Comparison of ENCODE assay signal across 9 mouse cellular contexts in the genomic region with DNA sequence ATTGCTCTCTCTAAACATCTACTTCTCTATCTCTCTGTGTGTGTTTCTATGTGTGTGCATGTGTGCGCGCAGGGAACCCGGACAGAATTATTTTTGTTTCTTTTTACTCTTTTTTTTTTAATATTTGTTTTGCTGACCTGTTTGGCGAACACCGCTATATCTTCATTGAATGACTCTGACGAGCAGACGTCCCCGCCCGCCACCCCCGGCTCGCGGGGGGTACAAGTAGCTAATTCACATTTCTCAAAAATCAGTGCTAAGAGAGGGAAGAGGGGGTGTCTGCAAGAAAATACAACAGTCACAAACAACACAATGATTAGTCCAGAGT. TPM values are rescaled to one million over a fixed set of nuclear protein-coding genes. Genes with fewer than 3 reads are reported as not detected.
A peak's percentile ranks its signal among the peaks of the same experiment; 100 is the strongest.
DNase-seq lines count a peak whose midpoint lies in the region; ATAC-seq lines count a peak whose summit lies in the region.
"Had no signal": no experiment of that assay in that cellular context is flagged by ENCODE, and none has a peak within 500 bp of the region (broad histone marks: within the 10 kb centered on the region; RNA-seq: fewer than 3 reads in every experiment).

No protein-coding gene starts in this region.

- peak overlapping the region; percentile 86 for H3K27ac ChIP-seq in heart, embryonic 15.5 days
- peak overlapping the region; percentile 99 for H3K27ac ChIP-seq in embryonic facial prominence, embryonic 10.5 days (replicated peaks)
- peak overlapping the region; percentile 100 for H3K27ac ChIP-seq in hindbrain, embryonic 13.5 days
- H3K27ac ChIP-seq in midbrain, embryonic 12.5 days (replicated peaks): no peak overlapping the region; the same call in 1 of the 2 replicates
- H3K27ac ChIP-seq: layer of hippocampus, adult 2 months had no signal

- H3K4me3 ChIP-seq in heart, embryonic 15.5 days: peak overlapping the region; percentile 70
- peak overlapping the region; percentile 78 for H3K4me3 ChIP-seq in embryonic facial prominence, embryonic 10.5 days
- peak overlapping the region; percentile 85 for H3K4me3 ChIP-seq in hindbrain, embryonic 13.5 days
- peak overlapping the region; percentile 69 for H3K4me3 ChIP-seq in midbrain, embryonic 12.5 days
- H3K4me3 ChIP-seq: layer of hippocampus, adult 2 months had no signal

- no peaks in the 10 kb centered on the region for H3K27me3 ChIP-seq in heart, embryonic 15.5 days
- H3K27me3 ChIP-seq in embryonic facial prominence, embryonic 10.5 days (replicated peaks; ENCODE audit: low read depth, poor library complexity, severe bottlenecking): peaks cover 70% of the 10 kb centered on the region
- no peaks in the 10 kb centered on the region for H3K27me3 ChIP-seq in hindbrain, embryonic 13.5 days
- H3K27me3 ChIP-seq in midbrain, embryonic 12.5 days: peaks cover 30% of the 10 kb centered on the region

- no peaks in the 10 kb centered on the region for H3K9me3 ChIP-seq in heart, embryonic 15.5 days (replicated peaks)
- no peaks in the 10 kb centered on the region for H3K9me3 ChIP-seq in embryonic facial prominence, embryonic 10.5 days
- no peaks in the 10 kb centered on the region for H3K9me3 ChIP-seq in hindbrain, embryonic 13.5 days
- no peaks in the 10 kb centered on the region for H3K9me3 ChIP-seq in midbrain, embryonic 12.5 days

- 7% methylated on average over 12 of the region's 12 CpGs for WGBS in heart, embryonic 15.5 days
- 9% methylated on average over 12 of the region's 12 CpGs for WGBS in embryonic facial prominence, embryonic 10.5 days
- WGBS in hindbrain, embryonic 13.5 days: 6% methylated on average over 12 of the region's 12 CpGs
- WGBS in midbrain, embryonic 12.5 days: 9% methylated on average over 12 of the region's 12 CpGs

- DNase-seq in heart, postnatal 25 days (ENCODE audit: low spot score): no peak
- no peak for DNase-seq in embryonic facial prominence, embryonic 10.5 days (ENCODE audit: low spot score)
- DNase-seq in layer of hippocampus, postnatal 36 days: no peak
- DNase-seq in B cell, adult 2 months: no peak

- intact Hi-C loops in heart, postnatal 25 days (cut with DNase I): no loop called here

- peak overlapping the region; percentile 96 for H3K9ac ChIP-seq in heart, embryonic 15.5 days
- H3K9ac ChIP-seq in hindbrain, embryonic 13.5 days: peak overlapping the region; percentile 100
- H3K9ac ChIP-seq in midbrain, embryonic 12.5 days (replicated peaks): peak overlapping the region; percentile 81

- ATAC-seq in heart, embryonic 15.5 days (replicated peaks; ENCODE audit: insufficient number of reproducible peaks, insufficient read depth, low FRiP score, low read depth): no peak
- no peak for ATAC-seq in hindbrain, embryonic 13.5 days (ENCODE audit: low FRiP score)
- no peak for ATAC-seq in midbrain, embryonic 12.5 days (ENCODE audit: low FRiP score, low read depth)
- ATAC-seq in granulocyte monocyte progenitor cell, adult 5-6 weeks (replicated peaks; ENCODE audit: poor library complexity, severe bottlenecking): no peak

- H3K4me1 ChIP-seq in heart, embryonic 15.5 days (replicated peaks): peaks cover 20% of the 10 kb centered on the region
- H3K4me1 ChIP-seq in embryonic facial prominence, embryonic 10.5 days: peaks cover 45% of the 10 kb centered on the region
- peaks cover 51% of the 10 kb centered on the region for H3K4me1 ChIP-seq in hindbrain, embryonic 13.5 days (replicated peaks)
- H3K4me1 ChIP-seq in midbrain, embryonic 12.5 days: peaks cover 59% of the 10 kb centered on the region

- H3K36me3 ChIP-seq in heart, embryonic 15.5 days: no peaks in the 10 kb centered on the region
- H3K36me3 ChIP-seq in embryonic facial prominence, embryonic 10.5 days (replicated peaks): peaks cover 29% of the 10 kb centered on the region
- peaks cover 21% of the 10 kb centered on the region for H3K36me3 ChIP-seq in hindbrain, embryonic 13.5 days
- H3K36me3 ChIP-seq in midbrain, embryonic 12.5 days: no peaks in the 10 kb centered on the region

- H3K4me2 ChIP-seq in heart, embryonic 15.5 days: peak overlapping the region; percentile 81
- H3K4me2 ChIP-seq in hindbrain, embryonic 13.5 days: peak overlapping the region; percentile 89
- H3K4me2 ChIP-seq in midbrain, embryonic 12.5 days (replicated peaks): peak overlapping the region; percentile 91

RNA-seq across cellular contexts. Expression of a gene that starts 4.7 kb away (rescaled TPM):
- polyA plus RNA-seq in heart, embryonic 15.5 days (2015; fragmentation: Nextera tagmentation; extraction: Ambion mirVana): 51.8 and 67.7 TPM in 2 replicates
- 10 to 100 TPM; 26.5 to 31.4 TPM for total RNA-seq in heart, postnatal 25 days (2021)
- polyA plus RNA-seq in embryonic facial prominence, embryonic 10.5 days (2016; fragmentation: Nextera tagmentation; extraction: Ambion mirVana): 73.3 and 89.6 TPM in 2 replicates
- 211 and 212 TPM in 2 replicates for polyA plus RNA-seq in hindbrain, embryonic 13.5 days (2015; fragmentation: Nextera tagmentation; extraction: Ambion mirVana)
- polyA plus RNA-seq in midbrain, embryonic 12.5 days (2016; fragmentation: Nextera tagmentation; extraction: Ambion mirVana): 40.5 and 44.8 TPM in 2 replicates
- 1 to 10 TPM; 1.8 to 2.3 TPM for total RNA-seq in layer of hippocampus, postnatal 36 days (2021)
- 12.6 and 24.4 TPM in 2 replicates for total RNA-seq in granulocyte monocyte progenitor cell, adult 5-6 weeks (2014; fragmentation: Nextera tagmentation)
- total RNA-seq in granulocyte monocyte progenitor cell, adult 5-6 weeks (2017): 15.4 and 17.6 TPM in 2 replicates
